Mouse (Mus musculus): ENCODE measurements around the gene Exoc6. TPM values are rescaled to one million over a fixed set of nuclear protein-coding genes. Genes with fewer than 3 reads are reported as not detected.

The Exoc6 gene
- total and polyA plus RNA-seq, 2 experiments = 6.4 to 21.8 TPM

GRCm38 (mm10) chr19:37695762-37696602 lies 145.8 kb downstream of the Exoc6 start:
- peaks cover 9% of the 10 kb centered on the region; the same call in 1 of the 2 replicates for H3K4me1 ChIP-seq (ENCODE audit: control insufficient read depth, insufficient read depth, low read length)
- peak overlapping the region; percentile 38 for H3K4me3 ChIP-seq (ENCODE audit: insufficient read depth, low read depth, low read length)
- H3K27ac ChIP-seq (replicated peaks; ENCODE audit: insufficient read depth, low read depth, low read length) = peak overlapping the region; percentile 86
- H3K9ac ChIP-seq (ENCODE audit: low read depth, low read length) = peak overlapping the region; percentile 30; the same call in 1 of the 2 replicates
- DNase-seq (ENCODE audit: extremely low read depth, low read depth, low spot score) = peak; percentile 92
- H3K79me2 ChIP-seq (ENCODE audit: control insufficient read depth, insufficient read depth, low read length) = no peaks in the 10 kb centered on the region
- H3K36me3 ChIP-seq (ENCODE audit: control insufficient read depth, insufficient read depth, low read length) = peaks cover 5% of the 10 kb centered on the region
- WGBS = 9% methylated on average over 42 of the region's 42 CpGs
- TF ChIP-seq POLR2A (IDR thresholded peaks at IDR 0.05; ENCODE audit: extremely low read depth, insufficient read depth, low read length) (no peak), CTCF (IDR thresholded peaks at IDR 0.05; ENCODE audit: low read depth, low read length) (no peak)
- no peaks in the 10 kb centered on the region for H3K27me3 ChIP-seq (ENCODE audit: control insufficient read depth, insufficient read depth, low read length)

- peaks cover 9% of the 10 kb centered on the region; the same call in 1 of the 2 replicates for H3K4me1 ChIP-seq (ENCODE audit: control insufficient read depth, insufficient read depth, low read length)
- no peaks in the 10 kb centered on the region for H3K27me3 ChIP-seq (ENCODE audit: control insufficient read depth, insufficient read depth, low read length)
- no peaks in the 10 kb centered on the region for H3K79me2 ChIP-seq (ENCODE audit: control insufficient read depth, insufficient read depth, low read length)
- H3K4me3 ChIP-seq (ENCODE audit: insufficient read depth, low read depth, low read length) = peak overlapping the region; percentile 68
- peaks cover 3% of the 10 kb centered on the region; the same call in 1 of the 2 replicates for H3K36me3 ChIP-seq (ENCODE audit: control insufficient read depth, insufficient read depth, low read length)
- TF ChIP-seq POLR2A (IDR thresholded peaks at IDR 0.05; ENCODE audit: extremely low read depth, insufficient read depth, low read length) (no peak), CTCF (IDR thresholded peaks at IDR 0.05; ENCODE audit: low read depth, low read length) (no peak)
- 3% methylated on average over 22 of the region's 22 CpGs for WGBS
- H3K9ac ChIP-seq (ENCODE audit: low read depth, low read length) = peak overlapping the region; percentile 33
- no peak for DNase-seq (ENCODE audit: extremely low read depth, low read depth, low spot score)
- H3K27ac ChIP-seq (replicated peaks; ENCODE audit: insufficient read depth, low read depth, low read length) = peak overlapping the region; percentile 86
Measured at GRCm38 (mm10) chr19:37696603-37697334, 146.6 kb downstream of the Exoc6 start.

- peak overlapping the region; percentile 86 for H3K27ac ChIP-seq (replicated peaks; ENCODE audit: insufficient read depth, low read depth, low read length)
- DNase-seq (ENCODE audit: extremely low read depth, low read depth, low spot score) = peak; percentile 52
- H3K36me3 ChIP-seq (ENCODE audit: control insufficient read depth, insufficient read depth, low read length) = peaks cover 3% of the 10 kb centered on the region; the same call in 1 of the 2 replicates
- no peak for TF ChIP-seq POLR2A (IDR thresholded peaks at IDR 0.05; ENCODE audit: extremely low read depth, insufficient read depth, low read length)
- TF ChIP-seq CTCF (IDR thresholded peaks at IDR 0.05; ENCODE audit: low read depth, low read length) = no peak
- H3K27me3 ChIP-seq (ENCODE audit: control insufficient read depth, insufficient read depth, low read length) = no peaks in the 10 kb centered on the region
- no peaks in the 10 kb centered on the region for H3K79me2 ChIP-seq (ENCODE audit: control insufficient read depth, insufficient read depth, low read length)
- H3K4me3 ChIP-seq (ENCODE audit: insufficient read depth, low read depth, low read length) = peak overlapping the region; percentile 68
- H3K9ac ChIP-seq (ENCODE audit: low read depth, low read length) = peak overlapping the region; percentile 33
- 2% methylated on average over 18 of the region's 18 CpGs for WGBS
- peaks cover 13% of the 10 kb centered on the region; the same call in 1 of the 2 replicates for H3K4me1 ChIP-seq (ENCODE audit: control insufficient read depth, insufficient read depth, low read length)
Measured at GRCm38 (mm10) chr19:37697335-37697636, 147.1 kb downstream of the Exoc6 start.

- peak within 1 kb of the TSS; percentile 65 for H3K9ac ChIP-seq (ENCODE audit: low read depth, low read length)
- no peaks in the 10 kb centered on the region for H3K27me3 ChIP-seq (ENCODE audit: control insufficient read depth, insufficient read depth, low read length)
- 3% methylated on average over 51 of the region's 51 CpGs for WGBS
- no peak for TF ChIP-seq CTCF (IDR thresholded peaks at IDR 0.05; ENCODE audit: low read depth, low read length)
- TF ChIP-seq POLR2A (IDR thresholded peaks at IDR 0.05; ENCODE audit: extremely low read depth, insufficient read depth, low read length) = peak; percentile 65; the same call in 1 of the 2 replicates
- peak within 1 kb of the TSS; percentile 86 for H3K27ac ChIP-seq (replicated peaks; ENCODE audit: insufficient read depth, low read depth, low read length)
- H3K79me2 ChIP-seq (ENCODE audit: control insufficient read depth, insufficient read depth, low read length) = no peaks in the 10 kb centered on the region
- H3K4me1 ChIP-seq (ENCODE audit: control insufficient read depth, insufficient read depth, low read length) = peaks cover 13% of the 10 kb centered on the region; the same call in 1 of the 2 replicates
- peak within 1 kb of the TSS; percentile 68 for H3K4me3 ChIP-seq (ENCODE audit: insufficient read depth, low read depth, low read length)
- DNase-seq (ENCODE audit: extremely low read depth, low read depth, low spot score) = peak; percentile 84
- peaks cover 3% of the 10 kb centered on the region; the same call in 1 of the 2 replicates for H3K36me3 ChIP-seq (ENCODE audit: control insufficient read depth, insufficient read depth, low read length)
Measured at GRCm38 (mm10) chr19:37697651-37698272, 147.5 kb downstream of the Exoc6 start, which contains the start of gene Cyp26a1. Gene Cyp26a1, plus strand, starts transcription at chr19:37697798.

GRCm38 (mm10) chr19:37698273-37699160 lies 148.3 kb downstream of the Exoc6 start:
- H3K4me3 ChIP-seq (ENCODE audit: insufficient read depth, low read depth, low read length) = peak overlapping the region; percentile 68
- TF ChIP-seq POLR2A (IDR thresholded peaks at IDR 0.05; ENCODE audit: extremely low read depth, insufficient read depth, low read length) (no peak), CTCF (IDR thresholded peaks at IDR 0.05; ENCODE audit: low read depth, low read length) (no peak)
- H3K4me1 ChIP-seq (ENCODE audit: control insufficient read depth, insufficient read depth, low read length) = peaks cover 16% of the 10 kb centered on the region; the same call in 1 of the 2 replicates
- no peak overlapping the region for H3K27ac ChIP-seq (replicated peaks; ENCODE audit: insufficient read depth, low read depth, low read length)
- H3K79me2 ChIP-seq (ENCODE audit: control insufficient read depth, insufficient read depth, low read length) = no peaks in the 10 kb centered on the region
- H3K9ac ChIP-seq (ENCODE audit: low read depth, low read length) = peak overlapping the region; percentile 65
- no peaks in the 10 kb centered on the region for H3K27me3 ChIP-seq (ENCODE audit: control insufficient read depth, insufficient read depth, low read length)
- WGBS = 6% methylated on average over 63 of the region's 63 CpGs
- H3K36me3 ChIP-seq (ENCODE audit: control insufficient read depth, insufficient read depth, low read length) = no peaks in the 10 kb centered on the region
- no peak for DNase-seq (ENCODE audit: extremely low read depth, low read depth, low spot score)
